Mouse (Mus musculus): ENCODE results near the gene Olfr1437. TPM values are rescaled to one million over a fixed set of nuclear protein-coding genes. Genes with fewer than 3 reads are reported as not detected.

Olfr1437 gene
- not detected in 2 replicates for polyA plus RNA-seq (2012)

DNA sequence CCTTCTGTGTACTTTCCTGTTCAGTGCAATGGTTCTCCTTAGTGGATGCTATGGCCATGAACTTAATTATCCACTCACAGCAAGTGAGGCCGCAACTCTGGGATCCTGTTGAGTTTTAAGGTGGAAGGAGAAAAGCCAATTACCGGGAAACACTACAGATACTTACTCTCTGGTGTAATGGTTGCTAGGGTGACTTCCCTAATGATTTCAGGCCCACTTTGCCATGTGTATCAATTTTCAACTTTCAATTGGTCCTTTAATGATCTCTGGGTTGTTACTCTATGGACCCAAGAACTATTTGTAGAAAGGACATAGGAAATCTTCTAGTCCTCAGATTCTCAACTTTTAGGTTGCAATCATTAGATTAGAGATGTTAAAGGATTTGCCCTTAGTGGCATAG, at the start of gene Olfr1437:
TSS of gene Olfr1437 (minus strand) at position 101 of the 400 bp plus-strand sequence.

DNA sequence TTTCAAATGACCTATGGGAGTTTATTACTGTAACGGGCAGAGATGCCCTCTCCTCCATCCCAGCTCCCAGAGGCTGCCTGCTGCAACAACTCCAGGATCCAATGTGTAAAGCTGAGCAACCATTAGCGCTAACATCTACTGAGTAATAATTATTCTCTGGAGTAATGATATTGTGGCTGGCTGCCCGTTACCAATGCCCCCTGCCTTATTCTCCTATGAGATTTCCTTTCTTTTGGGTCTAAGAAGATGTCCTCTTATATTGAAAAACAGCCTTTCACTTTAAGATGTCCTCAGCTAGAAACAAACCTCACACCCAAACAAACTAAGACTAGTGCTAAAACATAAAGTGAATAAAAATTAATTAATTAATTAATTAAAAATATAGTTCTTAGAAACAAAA, 10.9 kb upstream of the Olfr1437 start, which contains the start of gene Olfr1438-ps1:
TSS of gene Olfr1438-ps1 (minus strand) at position 101 of the 400 bp plus-strand sequence.

DNA sequence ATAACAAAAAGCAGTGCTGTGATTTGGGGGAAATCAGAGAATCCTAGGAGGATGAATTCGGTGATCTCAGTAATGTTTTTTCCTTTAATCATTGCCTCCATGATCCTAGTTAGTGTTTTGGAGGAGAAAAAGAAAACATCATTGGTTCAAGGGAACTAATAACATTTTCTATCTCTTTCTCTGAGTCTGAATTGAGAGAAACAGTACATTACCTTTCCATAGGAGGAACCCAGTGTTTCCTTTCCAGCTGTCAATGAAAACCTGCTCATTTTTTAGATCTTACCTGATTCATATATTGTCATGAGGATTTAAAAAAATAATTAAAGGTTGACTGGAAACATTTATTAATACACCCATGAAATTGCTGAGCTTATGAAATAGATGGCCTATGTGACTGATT, 25.9 kb downstream of the Olfr1437 start, which contains the start of gene Olfr1436:
TSS of gene Olfr1436 (minus strand) at position 101 of the 400 bp plus-strand sequence.

DNA sequence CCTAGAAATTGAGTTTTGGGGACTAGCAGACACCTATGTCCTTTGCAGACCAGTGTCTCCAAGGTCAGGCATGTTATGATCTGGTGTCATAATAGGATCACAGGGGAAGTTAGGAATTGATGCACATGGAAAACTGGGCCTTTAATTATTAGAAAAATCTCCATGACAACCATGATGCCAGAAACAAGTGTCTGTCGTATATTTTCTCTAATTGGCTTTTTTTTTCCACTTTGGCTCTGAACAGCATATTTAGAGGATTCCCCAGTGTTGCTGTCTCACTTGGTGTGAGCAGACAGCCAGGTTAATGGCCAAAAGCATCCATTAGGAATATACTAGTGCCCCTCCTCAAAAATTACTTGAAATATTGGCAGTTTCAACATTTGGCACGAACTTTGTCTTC, 45.3 kb downstream of the Olfr1437 start, which contains the start of gene Olfr1434:
TSS of gene Olfr1434 (plus strand) at position 301 of the 400 bp plus-strand sequence.

Other genes with a start within 250 kb of the Olfr1437 start
- gene Olfr1425, start 247.4 kb downstream of the Olfr1437 start, polyA plus RNA-seq (2012): not detected in 2 replicates
- gene Olfr1426, start 233.1 kb downstream of the Olfr1437 start, polyA plus RNA-seq (2012): not detected in 2 replicates
- gene Olfr1427, start 221.8 kb downstream of the Olfr1437 start, polyA plus RNA-seq (2012): 0.03 TPM in 1 of 2 replicates, not detected in the other
- not detected in 2 replicates for gene Olfr1428, start 209.2 kb downstream of the Olfr1437 start, polyA plus RNA-seq (2012)
- not detected in 2 replicates for gene Olfr76, start 201.9 kb downstream of the Olfr1437 start, polyA plus RNA-seq (2012)
- gene Olfr1555-ps1, start 155.0 kb downstream of the Olfr1437 start, polyA plus RNA-seq (2012): not detected in 2 replicates
- gene Olfr1431, start 124.5 kb downstream of the Olfr1437 start, polyA plus RNA-seq (2012): not detected in 2 replicates
- not detected in 2 replicates for gene Olfr1432, start 92.5 kb downstream of the Olfr1437 start, polyA plus RNA-seq (2012)
- gene Olfr262, start 83.4 kb downstream of the Olfr1437 start, polyA plus RNA-seq (2012): not detected in 2 replicates
- gene Olfr235, start 64.1 kb downstream of the Olfr1437 start, polyA plus RNA-seq (2012): not detected in 2 replicates
- not detected in 2 replicates for gene Olfr1434, start 45.2 kb downstream of the Olfr1437 start, polyA plus RNA-seq (2012)
- gene Olfr1436, start 26.0 kb downstream of the Olfr1437 start, polyA plus RNA-seq (2012): not detected in 2 replicates
- not detected in 2 replicates for gene Olfr1438-ps1, start 10.8 kb upstream of the Olfr1437 start, polyA plus RNA-seq (2012)
- gene Olfr1440, start 62.2 kb upstream of the Olfr1437 start, polyA plus RNA-seq (2012): not detected in 2 replicates
- not detected in 2 replicates for gene Olfr1441, start 92.3 kb upstream of the Olfr1437 start, polyA plus RNA-seq (2012)
- gene Pfpl, start 102.8 kb upstream of the Olfr1437 start, polyA plus RNA-seq (2012): not detected in 2 replicates
- 5.2 and 9.2 TPM in 2 replicates for gene Mpeg1, start 135.7 kb upstream of the Olfr1437 start, polyA plus RNA-seq (2012)
- gene Dtx4, start 176.4 kb upstream of the Olfr1437 start, polyA plus RNA-seq (2012): 9.8 and 14.3 TPM in 2 replicates
- 3.4 and 5.0 TPM in 2 replicates for gene Fam111a, start 220.6 kb upstream of the Olfr1437 start, polyA plus RNA-seq (2012)